Mouse (Mus musculus) cerebellum, adult 8-10 months (tissue): ENCODE measurements at regions not wholly inside any gene's neighbourhood (a gene's known extent, or its start where the extent isn't known, plus 50 kb on each side); places are given as distances from the start of the nearest gene placed in this dataset.

Experiments used
- DNase-seq: peaks from one replicate; pipeline ENCODE4 v3.0.0; 2022

GRCm38 (mm10) chr13:83730713-83731480 is 227.1 kb downstream of the Mef2c start:
- DNase-seq: peak; percentile 91

- no peak for DNase-seq
These were observed 227.7 kb downstream of the Mef2c start for GRCm38 (mm10) chr13:83731481-83732006.

- peak; percentile 68 for DNase-seq
These were observed 228.7 kb downstream of the Mef2c start for GRCm38 (mm10) chr13:83732283-83733121.

- DNase-seq: peak; percentile 47
These were observed 229.6 kb downstream of the Mef2c start for GRCm38 (mm10) chr13:83733231-83733990.

- DNase-seq: no peak
These were observed 230.3 kb downstream of the Mef2c start for GRCm38 (mm10) chr13:83733991-83734610.

- DNase-seq: no peak
These were observed 230.8 kb downstream of the Mef2c start for GRCm38 (mm10) chr13:83734656-83735055.

- no peak for DNase-seq
These were observed 231.3 kb downstream of the Mef2c start for GRCm38 (mm10) chr13:83735101-83735500.

GRCm38 (mm10) chr13:83735631-83736475 is 232.0 kb downstream of the Mef2c start:
- DNase-seq: no peak

GRCm38 (mm10) chr13:83737031-83737825 is 233.4 kb downstream of the Mef2c start:
- no peak for DNase-seq

- peak; percentile 57 for DNase-seq
These were observed 234.1 kb downstream of the Mef2c start for GRCm38 (mm10) chr13:83737826-83738527.

- DNase-seq: peak; percentile 65
These were observed 234.7 kb downstream of the Mef2c start for GRCm38 (mm10) chr13:83738528-83738981.

GRCm38 (mm10) chr13:83739131-83739530 is 235.3 kb downstream of the Mef2c start:
- DNase-seq: no peak

GRCm38 (mm10) chr13:83739541-83740061 is 235.8 kb downstream of the Mef2c start:
- DNase-seq: no peak

- DNase-seq: no peak
These were observed 236.3 kb downstream of the Mef2c start for GRCm38 (mm10) chr13:83740101-83740500.

- DNase-seq: no peak
These were observed 236.9 kb downstream of the Mef2c start for GRCm38 (mm10) chr13:83740771-83741170.

GRCm38 (mm10) chr13:83741591-83742021 is 237.8 kb downstream of the Mef2c start:
- DNase-seq: no peak

- DNase-seq: no peak
These were observed 238.3 kb downstream of the Mef2c start for GRCm38 (mm10) chr13:83742102-83742501.

GRCm38 (mm10) chr13:83742546-83742945 is 238.7 kb downstream of the Mef2c start:
- DNase-seq: no peak

GRCm38 (mm10) chr13:83743381-83743780 is 239.5 kb downstream of the Mef2c start:
- no peak for DNase-seq
